Mouse (Mus musculus) testis, adult 2 months (tissue): ENCODE results near the gene Pi4kb.

Experiments
- CTCF ChIP-seq: fragments of 200-500 bp; IDR thresholded peaks from 2 replicates; pipeline ENCODE4 v1.5.1; 2012; ENCODE audit warnings: low read depth, mild to moderate bottlenecking, inconsistent platforms, low read length, moderate library complexity; ENCODE audit not compliant: control insufficient read depth, insufficient read depth, insufficient replicate concordance
- POLR2A ChIP-seq: fragments of 200-500 bp; IDR thresholded peaks from 2 replicates; pipeline ENCODE4 v1.6.1; 2012; ENCODE audit warnings: low read depth, mild to moderate bottlenecking, inconsistent platforms, low read length, moderate library complexity; ENCODE audit not compliant: control insufficient read depth

GRCm38 (mm10) chr3:95041625-95042024, 67.1 kb downstream of the Pi4kb start:
- TF ChIP-seq CTCF (no peak), POLR2A (no peak)
